Mouse (Mus musculus): ENCODE measurements around the gene Alyref2. TPM values are rescaled to one million over a fixed set of nuclear protein-coding genes. Genes with fewer than 3 reads are reported as not detected.
A peak's percentile ranks its signal among the peaks of the same experiment; 100 is the strongest.
"Not testable (repeated sequence)": the region's sequence is repeated elsewhere in the genome, so short reads cannot be mapped to it uniquely, and the experiment has no call there.

Alyref2 gene
- 0.84 and 4.8 TPM in 2 replicates for total RNA-seq (2015; ENCODE audit: low replicate concordance)
- total RNA-seq (2017; ENCODE audit: low replicate concordance), result 0.60 and 1.4 TPM in 2 replicates

DNA sequence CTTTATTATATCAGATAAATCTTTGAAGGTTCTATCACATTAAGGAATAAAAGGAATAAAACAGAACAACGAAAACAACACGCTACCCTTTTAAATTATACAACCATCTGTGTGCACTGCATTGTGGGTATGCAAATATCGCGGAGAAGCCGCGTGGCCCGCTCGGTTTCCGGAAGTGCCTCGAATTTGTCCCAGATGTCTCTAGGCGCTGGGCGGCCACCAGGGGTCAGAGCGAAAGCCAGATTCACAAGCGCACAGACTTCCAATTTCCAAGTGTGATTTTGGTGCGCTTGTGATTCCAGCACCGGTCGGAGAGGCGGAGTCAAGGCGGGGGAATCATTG is at the start of gene Alyref2:
Alyref2 (plus strand) TSS at position 229 of the 342 bp plus-strand sequence.
- peak; percentile 94 for ATAC-seq (replicated peaks; ENCODE audit: low FRiP score, poor library complexity, severe bottlenecking)

DNA sequence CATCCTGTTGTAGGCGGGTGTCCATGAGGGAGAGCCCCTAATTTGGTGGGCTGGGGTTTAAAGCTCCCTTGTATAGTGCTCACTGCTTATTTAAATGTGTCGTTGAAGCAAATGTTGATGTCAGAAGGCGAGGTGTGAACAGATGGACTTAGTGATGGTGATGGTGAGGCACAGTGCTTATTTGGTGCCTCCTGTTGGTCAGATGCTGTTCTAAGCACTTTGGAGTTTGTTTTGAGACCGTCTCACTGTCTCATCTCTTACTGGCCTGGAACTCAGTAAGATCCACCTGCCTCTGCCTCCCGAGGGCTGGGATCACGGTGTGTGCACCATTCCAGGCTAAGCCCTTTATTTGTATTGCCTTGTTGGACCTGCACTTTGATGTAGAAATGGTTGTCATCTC is 48.4 kb upstream of the Alyref2 start:
- no peak for ATAC-seq (replicated peaks; ENCODE audit: low FRiP score, poor library complexity, severe bottlenecking)

DNA sequence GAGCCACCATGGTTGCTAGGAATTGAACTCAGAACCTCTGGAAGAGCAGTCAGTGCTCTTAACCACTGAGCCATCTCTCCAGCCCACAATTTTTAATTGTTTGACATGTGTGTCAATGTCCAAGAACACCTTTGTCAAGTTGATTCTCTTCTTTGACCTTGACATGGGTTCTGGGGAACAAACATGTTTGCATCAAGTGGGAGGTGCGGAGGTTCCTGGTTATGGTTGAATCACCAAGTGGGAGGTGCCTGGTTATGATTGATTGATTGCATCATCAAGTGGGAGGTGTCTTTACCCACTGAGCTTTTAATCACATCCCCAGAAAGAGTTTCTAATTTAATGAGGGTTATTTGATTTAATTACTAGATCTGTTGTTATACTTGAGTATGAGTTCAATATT is 45.7 kb upstream of the Alyref2 start:
- no peak for ATAC-seq (replicated peaks; ENCODE audit: low FRiP score, poor library complexity, severe bottlenecking)

DNA sequence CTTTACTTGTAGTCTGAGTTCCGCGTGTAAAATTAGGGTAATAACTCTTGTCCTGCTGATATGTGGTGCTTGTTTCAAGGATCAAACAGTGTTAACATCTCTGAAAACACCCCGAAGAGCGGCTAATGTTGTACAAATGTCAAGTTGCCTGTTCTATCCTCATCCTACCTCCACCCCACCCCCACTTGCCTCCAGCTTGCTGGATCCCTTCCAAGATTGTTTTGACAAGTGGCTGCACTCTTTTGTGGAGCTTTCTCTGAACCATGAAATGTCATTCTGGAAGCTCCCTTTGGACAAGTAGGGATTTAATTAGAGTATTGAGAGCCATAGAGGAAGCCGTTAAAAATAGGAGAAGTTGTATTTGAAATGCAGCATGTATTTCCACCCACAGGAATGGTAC is 43.5 kb upstream of the Alyref2 start:
- ATAC-seq (replicated peaks; ENCODE audit: low FRiP score, poor library complexity, severe bottlenecking), result no peak

DNA sequence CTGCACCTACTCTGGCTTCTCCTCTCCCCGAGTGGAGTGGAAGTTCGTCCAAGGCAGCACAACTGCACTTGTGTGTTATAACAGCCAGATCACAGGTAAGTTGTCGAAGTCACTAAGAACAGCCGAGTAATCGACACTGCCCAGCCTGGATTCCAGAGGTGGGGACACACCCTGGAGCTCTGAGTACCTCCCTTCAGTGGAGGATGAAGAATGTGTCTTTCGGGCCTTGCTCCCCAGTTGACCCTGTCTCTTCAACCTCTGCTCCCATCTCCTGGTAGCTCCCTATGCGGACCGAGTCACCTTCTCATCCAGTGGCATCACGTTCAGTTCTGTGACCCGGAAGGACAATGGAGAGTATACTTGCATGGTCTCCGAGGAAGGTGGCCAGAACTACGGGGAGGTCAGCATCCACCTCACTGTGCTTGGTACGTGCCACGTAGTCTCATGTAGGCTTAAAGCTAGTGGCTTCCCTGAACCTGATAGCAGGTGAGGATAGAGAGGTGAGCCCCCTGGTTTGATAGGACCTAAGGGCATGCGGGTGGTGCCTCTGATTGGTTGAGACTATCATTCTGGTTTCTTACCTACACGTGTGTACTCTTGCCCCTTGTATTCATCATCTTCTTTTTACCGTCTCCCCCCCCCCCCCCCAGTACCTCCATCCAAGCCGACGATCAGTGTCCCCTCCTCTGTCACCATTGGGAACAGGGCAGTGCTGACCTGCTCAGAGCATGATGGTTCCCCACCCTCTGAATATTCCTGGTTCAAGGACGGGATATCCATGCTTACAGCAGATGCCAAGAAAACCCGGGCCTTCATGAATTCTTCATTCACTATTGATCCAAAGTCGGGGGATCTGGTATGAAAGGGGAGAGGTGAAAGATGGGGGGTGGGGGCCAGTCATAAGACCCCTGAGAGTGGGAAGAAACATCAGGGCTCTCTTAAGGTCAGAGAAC is 42.5 kb upstream of the Alyref2 start:
- no peak for ATAC-seq (replicated peaks; ENCODE audit: low FRiP score, poor library complexity, severe bottlenecking)

DNA sequence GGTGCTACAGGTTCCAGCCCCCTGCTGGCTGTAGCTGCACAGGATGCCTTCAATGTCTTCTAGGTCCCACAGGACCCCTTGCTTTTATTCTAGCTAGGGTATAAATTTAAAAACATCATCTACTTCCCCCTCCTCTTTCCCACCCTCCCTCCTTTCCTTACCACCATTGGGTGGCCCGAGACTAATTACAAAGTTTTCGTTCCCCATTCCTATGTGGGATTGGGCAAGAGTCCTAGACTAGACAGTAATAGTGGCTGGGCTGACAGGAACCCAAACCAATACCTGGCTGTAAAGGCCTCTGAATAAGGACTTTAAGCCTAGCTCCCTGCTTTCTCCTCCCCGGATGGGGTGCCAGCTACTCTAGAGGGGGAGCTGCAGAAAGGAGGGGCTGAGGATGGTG is 40.1 kb upstream of the Alyref2 start:
- no peak for ATAC-seq (replicated peaks; ENCODE audit: low FRiP score, poor library complexity, severe bottlenecking)

DNA sequence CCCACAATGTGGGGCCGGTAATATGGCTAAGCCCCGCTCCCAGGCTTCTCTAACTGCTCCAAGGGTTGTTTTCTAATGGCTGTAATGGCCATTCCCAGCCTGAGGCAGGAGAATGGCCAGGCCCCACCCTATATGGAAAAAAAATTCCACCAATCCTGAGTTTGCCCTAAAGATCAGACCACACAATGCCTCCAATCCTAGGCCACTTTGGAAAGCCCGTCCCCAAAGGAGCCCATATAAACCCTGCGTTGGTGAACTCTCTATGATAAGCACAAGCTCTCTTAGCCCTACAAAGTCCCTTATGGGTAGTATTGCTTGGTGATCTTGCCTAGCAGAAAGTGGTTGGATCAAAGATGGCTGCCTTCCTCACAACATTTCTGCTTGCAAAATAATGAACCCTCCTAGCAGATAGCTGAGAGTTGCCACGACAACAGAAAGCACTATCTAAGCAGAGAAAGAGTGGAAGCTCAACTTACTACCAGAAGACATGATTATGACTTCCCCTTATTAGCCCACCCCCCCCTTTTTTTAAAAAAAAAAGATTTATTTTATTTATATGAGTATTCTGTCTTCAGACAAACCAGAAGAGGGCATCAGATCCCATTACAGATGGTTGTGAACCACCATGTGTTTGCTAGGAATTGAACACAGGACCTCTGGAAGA is 37.4 kb upstream of the Alyref2 start:
- no peak for ATAC-seq (replicated peaks; ENCODE audit: low FRiP score, poor library complexity, severe bottlenecking)

DNA sequence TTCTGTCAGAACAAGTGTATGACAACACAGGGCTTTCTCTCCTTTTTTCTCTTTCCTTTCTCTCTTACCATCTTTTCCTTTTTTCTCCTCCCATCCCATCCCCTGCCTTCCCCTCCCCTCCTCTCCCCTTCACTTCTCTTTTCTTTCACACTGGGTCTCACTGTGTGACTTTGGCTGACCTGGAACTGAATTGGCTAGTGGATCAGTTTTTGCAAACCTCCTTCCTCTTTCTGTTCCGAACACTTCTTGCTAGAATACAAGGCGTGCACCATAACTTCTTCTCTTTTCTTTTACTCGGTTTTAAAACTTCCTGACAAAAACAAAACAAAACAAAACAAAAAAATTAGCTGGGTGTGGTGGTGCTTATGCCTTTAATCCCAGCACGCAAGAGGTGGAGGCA is 36.7 kb upstream of the Alyref2 start:
- ATAC-seq (replicated peaks; ENCODE audit: low FRiP score, poor library complexity, severe bottlenecking), result no peak

DNA sequence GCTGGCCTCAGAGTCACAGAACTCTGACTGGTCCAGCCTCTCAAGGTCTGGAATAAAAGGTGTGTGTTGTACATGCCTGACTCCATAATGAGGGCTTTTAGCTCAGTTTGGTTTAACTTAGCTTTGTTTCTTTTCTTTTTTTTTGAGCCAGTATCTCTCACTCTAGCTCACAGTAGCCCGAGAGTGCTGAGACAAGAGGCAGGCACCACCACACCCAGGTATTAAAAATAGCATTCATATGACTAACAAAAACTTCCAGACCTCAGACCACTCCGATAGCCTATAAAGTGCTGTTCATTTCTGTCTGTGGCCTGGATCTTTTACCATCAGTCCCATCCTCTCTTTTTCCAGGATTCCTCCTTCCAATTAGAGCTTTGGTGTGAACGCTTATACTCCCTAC is 33.6 kb upstream of the Alyref2 start:
- ATAC-seq (replicated peaks; ENCODE audit: low FRiP score, poor library complexity, severe bottlenecking), result no peak

DNA sequence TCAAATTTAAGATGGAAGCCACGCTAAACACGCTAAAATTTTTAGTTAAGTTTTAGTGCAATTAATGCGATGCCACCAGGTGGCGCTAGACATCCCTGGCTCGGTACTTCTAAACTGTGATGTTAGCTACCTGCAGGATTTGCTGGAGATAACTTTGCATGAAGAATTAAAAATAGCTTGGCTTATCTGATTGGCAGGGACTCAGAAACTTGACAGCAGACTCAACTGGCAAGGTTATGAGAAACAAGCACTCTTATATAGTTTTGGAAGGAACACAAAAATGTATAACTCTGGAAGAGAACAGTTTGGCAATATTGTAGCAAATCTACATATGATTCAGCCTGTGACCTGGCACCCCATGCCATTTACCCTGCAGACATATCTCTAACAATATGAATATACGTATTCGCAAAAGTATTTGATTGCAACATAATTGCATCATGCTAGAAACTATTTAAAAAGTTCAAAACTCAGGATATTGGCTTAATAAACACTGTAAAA is 32.9 kb upstream of the Alyref2 start:
- no peak; the same call in 1 of the 2 replicates for ATAC-seq (replicated peaks; ENCODE audit: low FRiP score, poor library complexity, severe bottlenecking)

DNA sequence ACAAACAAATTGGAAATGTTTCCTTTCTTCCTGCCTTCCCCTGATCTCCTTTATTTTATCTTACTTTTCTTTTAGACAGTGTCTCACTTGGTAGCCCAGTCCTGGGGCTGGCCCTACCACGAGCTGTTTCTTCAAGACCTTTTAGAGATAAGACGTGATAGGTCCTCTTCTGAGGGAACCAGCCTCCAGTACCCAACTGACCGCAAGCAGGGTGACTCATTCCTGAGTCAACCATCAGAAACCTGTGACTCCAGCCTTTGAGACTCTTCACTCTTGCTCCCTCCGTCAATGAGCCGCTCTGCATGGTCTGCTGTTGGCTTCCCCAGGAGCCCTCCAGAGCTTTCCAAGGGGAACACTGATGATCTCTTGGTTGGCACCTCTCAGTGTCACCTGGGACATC is 32.4 kb upstream of the Alyref2 start:
- no peak for ATAC-seq (replicated peaks; ENCODE audit: low FRiP score, poor library complexity, severe bottlenecking)

DNA sequence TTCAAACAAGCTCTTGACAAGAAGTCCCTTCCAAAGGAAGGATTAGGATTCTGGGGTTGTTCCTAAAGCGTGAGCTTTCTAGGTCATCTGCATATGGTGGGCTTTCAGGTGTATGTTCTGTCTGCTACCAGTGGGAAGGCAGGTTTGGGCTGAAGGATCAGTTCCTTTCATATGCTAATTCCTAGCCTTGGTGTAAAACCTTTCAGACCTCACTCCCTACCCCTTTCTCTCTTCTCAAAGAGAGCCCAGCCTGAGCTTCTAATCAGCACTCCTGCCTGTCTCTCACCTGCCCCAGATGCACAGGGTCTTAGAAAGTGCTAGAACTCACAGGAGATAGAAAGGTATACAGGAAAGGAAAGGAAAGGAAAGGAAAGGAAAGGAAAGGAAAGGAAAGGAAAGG is 31.8 kb upstream of the Alyref2 start:
- ATAC-seq (replicated peaks; ENCODE audit: low FRiP score, poor library complexity, severe bottlenecking), result no peak

DNA sequence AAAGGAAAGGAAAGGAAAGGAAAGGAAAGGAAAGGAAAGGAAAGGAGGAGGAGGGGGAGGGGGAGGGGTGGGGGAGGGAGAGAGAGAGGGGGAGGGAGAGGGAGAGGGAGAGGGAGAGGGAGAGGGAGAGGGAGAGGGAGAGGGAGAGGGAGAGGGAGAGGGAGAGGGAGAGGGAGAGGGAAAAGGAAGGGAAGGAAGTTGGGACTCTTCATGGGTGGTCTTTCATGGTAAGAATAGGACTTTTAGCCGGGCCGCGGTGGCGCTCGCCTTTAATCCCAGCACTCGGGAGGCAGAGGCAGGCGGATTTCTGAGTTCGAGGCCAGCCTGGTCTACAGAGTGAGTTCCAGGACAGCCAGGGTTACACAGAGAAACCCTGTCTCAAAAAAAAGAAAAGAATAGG is 31.3 kb upstream of the Alyref2 start:
- ATAC-seq (replicated peaks; ENCODE audit: low FRiP score, poor library complexity, severe bottlenecking), result not testable (repeated sequence)

DNA sequence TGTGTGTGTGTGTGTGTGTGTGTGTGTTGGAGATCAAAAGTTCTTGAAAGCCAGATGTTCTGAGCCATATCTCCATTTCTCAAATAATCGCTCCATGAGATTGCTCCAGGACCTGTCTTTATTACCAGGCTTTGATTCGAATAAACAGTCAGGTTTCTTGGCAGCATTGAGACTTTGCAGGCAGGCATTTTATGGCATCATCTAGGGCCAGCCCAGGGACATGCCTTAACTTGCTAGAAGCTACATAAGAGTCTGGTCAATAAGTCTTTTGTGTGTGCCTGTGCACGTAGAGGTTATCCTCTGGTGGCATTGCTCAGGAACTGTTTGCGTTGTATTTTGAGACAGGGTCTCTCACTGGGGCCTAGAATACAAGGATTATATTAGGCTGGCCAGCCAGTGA is 29.8 kb upstream of the Alyref2 start:
- ATAC-seq (replicated peaks; ENCODE audit: low FRiP score, poor library complexity, severe bottlenecking), result no peak

DNA sequence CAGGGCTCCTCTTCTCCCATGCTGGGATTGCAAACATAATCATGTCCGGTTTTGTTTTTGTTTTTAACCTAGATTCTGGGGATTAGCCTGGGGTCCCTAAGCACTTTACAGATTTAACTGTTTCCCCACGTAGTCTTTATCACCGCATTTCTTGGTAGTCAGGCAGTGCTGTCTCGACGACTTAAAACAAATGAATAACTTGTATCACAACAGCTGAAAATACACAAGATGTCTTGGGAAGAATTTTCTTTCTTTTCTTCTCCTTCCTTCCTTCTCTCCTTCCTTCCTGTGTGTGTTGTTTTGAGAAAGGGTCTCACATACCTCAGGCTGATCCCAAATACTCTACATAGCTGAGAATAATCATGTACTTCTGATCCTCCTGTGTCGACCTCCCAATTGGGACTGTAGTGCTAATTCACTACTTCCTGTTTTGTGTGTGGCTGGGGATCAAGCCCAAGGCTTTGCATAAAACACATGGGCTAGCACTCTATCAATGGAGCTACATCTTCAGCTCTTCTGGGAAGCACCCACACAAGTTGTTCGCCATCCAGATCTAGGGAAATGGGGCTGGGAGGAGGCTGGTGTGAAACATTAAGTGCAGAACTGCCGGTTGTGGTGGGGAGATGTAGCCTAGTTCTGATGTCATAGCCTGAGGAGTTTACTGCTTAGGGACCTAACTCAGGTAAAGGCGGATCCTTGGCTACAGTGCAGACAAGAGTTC is 29.2 kb upstream of the Alyref2 start:
- no peak for ATAC-seq (replicated peaks; ENCODE audit: low FRiP score, poor library complexity, severe bottlenecking)

DNA sequence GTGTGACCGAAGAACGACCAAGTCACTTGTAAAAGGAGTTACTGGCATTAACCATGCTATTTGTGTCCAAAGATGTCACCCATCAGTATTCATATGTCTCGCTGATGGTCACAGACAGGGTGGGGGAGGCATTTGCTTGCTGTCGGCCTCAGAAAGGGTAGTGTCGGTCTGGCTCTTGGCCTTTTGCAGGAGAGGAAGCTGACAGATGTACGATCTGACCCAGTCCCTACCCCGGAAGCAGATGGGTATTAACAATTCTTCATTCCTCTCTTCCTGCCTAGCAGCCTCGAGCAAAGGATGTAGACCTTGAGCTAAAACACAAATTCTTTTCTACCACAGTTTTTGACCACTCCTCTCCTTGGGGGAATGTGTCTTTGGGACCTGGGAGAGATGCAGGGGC is 26.2 kb upstream of the Alyref2 start:
- ATAC-seq (replicated peaks; ENCODE audit: low FRiP score, poor library complexity, severe bottlenecking), result no peak

DNA sequence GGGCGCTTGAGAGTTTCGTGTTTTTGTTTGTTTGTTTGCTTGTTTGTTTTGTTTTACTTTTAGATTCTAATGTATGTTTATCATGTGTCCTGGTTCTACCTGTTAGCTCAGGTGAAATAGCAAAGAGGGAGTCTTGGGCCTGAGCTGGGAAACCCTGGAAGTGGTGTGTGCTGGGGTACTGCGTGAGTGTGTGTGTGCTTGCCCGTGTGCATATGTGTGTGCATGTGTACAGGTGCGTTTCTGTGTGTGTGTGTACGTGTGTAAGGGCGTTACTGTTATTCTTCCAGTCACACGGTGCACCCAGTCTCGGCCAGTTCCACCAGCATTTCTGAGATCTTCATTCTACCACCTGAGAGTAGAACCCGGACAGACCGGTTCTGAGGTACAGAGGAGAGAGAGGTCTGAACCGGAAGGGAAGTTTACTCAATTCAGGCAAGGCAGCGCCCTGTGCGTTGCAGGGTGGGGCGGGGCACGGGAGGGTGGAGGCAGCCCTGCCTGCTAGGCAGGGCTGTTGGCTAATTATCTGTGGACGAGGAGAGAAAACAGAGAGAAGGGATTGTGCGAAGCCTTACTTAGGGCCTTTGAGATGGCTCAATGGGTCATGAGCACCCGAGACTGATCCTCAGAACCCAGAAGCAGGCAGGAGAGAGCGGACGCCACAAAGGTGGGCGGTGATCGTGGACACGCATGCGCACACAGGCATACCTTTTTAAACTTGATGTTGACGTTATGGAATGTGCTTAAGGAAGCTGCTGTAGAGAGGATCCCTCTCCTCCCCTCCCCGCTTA is 25.3 kb upstream of the Alyref2 start:
- no peak for ATAC-seq (replicated peaks; ENCODE audit: low FRiP score, poor library complexity, severe bottlenecking)

DNA sequence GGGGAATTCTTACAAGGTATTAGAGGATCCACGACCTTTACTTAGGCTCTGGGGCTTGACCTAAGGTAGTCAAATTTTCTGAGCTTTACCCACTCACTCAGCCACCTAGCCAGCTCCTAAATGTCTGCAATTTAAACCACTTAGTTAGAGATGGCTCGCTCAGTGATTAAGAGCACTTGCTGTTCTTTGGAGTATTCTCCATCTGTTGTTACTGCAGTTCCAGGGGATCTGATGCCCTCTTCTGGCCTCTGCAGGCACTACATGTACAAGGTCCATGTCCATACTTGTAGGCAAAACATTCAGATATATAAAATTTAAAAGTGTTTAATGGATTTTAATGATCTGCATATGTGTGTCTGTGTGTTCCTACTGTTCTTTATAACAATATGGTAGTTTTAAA is 24.3 kb upstream of the Alyref2 start:
- no peak for ATAC-seq (replicated peaks; ENCODE audit: low FRiP score, poor library complexity, severe bottlenecking)

DNA sequence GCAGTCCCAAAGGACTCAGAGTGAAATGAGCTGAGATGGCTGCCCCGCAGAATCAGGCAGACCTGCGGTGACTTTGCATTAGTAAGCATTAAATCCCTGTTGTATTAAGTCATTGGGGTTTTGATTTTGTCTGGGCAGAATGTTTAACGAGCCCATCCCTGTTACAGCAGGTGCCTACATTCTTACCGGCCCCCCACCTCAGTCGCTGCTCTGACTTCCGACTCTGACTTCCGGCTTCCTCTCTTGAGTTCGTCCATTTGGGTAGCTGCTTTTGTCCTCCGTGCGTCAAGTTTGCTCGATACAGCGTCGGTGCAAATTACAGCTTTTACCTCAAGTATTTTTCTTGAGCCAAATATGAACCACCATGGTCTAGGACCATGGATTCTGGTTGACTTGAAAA is 9.0 kb upstream of the Alyref2 start:
- no peak for ATAC-seq (replicated peaks; ENCODE audit: low FRiP score, poor library complexity, severe bottlenecking)

DNA sequence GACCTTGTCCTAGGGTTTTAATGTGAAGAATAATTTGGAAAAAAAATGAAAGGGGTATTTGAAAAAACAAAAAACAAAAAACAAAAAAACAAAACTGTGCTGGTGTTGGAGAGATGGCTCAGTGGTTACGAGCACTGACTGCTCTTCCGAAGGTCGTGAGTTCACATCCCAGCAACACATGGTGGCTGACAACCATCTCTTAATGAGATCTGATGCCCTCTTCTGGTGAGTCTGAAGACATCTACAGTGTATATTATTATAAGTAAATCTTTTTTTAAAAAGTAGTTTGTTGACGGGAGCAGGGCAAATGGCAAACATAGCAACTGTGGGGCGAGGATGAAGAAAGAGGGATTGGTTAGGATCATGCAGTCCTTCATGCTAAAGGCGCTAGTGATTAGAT is 7.9 kb upstream of the Alyref2 start:
- no peak for ATAC-seq (replicated peaks; ENCODE audit: low FRiP score, poor library complexity, severe bottlenecking)
